Mouse (Mus musculus) megakaryocyte, adult 5-6 weeks (primary cell): ENCODE results near the gene Dock9. TPM values are rescaled to one million over a fixed set of nuclear protein-coding genes. Genes with fewer than 3 reads are reported as not detected.
"Not testable (repeated sequence)": the region's sequence is repeated elsewhere in the genome, so short reads cannot be mapped to it uniquely, and the experiment has no call there.

ENCODE experiments used
- ATAC-seq: 2 replicates; pipeline ENCODE4 v1.8.0; 2016; ENCODE audit warnings: mild to moderate bottlenecking, inconsistent platforms; ENCODE audit not compliant: poor library complexity, severe bottlenecking
- total RNA-seq, 2 experiments: library from RNA; stranded (forward) in 1 of 2; stranded (reverse) in 1 of 2; fragments of 153-499, 151-499 nt in 1 of 2; fragments of 221-1000, 200-1000 nt in 1 of 2; gene quantifications; 2 replicates each; pipeline versions ENCODE4 v1.2.3 to v1.2.4; 2015 to 2017

Gene Dock9
- total RNA-seq, 2 experiments from 2014 or later: 0.22 to 0.31 TPM

GRCm38 (mm10) chr14:121634093-121634735, 163.4 kb downstream of the Dock9 start:
- no peak for ATAC-seq

GRCm38 (mm10) chr14:121631934-121632333, 165.7 kb downstream of the Dock9 start:
- no peak for ATAC-seq

GRCm38 (mm10) chr14:121626741-121627140, 170.9 kb downstream of the Dock9 start:
- ATAC-seq: no peak

- not testable (repeated sequence) for ATAC-seq
These were observed 173.6 kb downstream of the Dock9 start for GRCm38 (mm10) chr14:121623996-121624542.

- ATAC-seq: no peak
These were observed 175.8 kb downstream of the Dock9 start for GRCm38 (mm10) chr14:121621806-121622205.

- no peak for ATAC-seq
These were observed 177.1 kb downstream of the Dock9 start for GRCm38 (mm10) chr14:121620567-121620966.

GRCm38 (mm10) chr14:121620157-121620556, 177.5 kb downstream of the Dock9 start:
- no peak for ATAC-seq

GRCm38 (mm10) chr14:121617645-121618390, 179.8 kb downstream of the Dock9 start:
- ATAC-seq: no peak

- ATAC-seq: no peak
These were observed 182.2 kb downstream of the Dock9 start for GRCm38 (mm10) chr14:121615431-121615830.

- ATAC-seq: no peak
These were observed 183.0 kb downstream of the Dock9 start for GRCm38 (mm10) chr14:121614461-121615170.

- no peak for ATAC-seq
These were observed 184.1 kb downstream of the Dock9 start for GRCm38 (mm10) chr14:121613490-121613889.

GRCm38 (mm10) chr14:121612926-121613325, 184.7 kb downstream of the Dock9 start:
- no peak for ATAC-seq

GRCm38 (mm10) chr14:121611533-121611932, 186.1 kb downstream of the Dock9 start:
- ATAC-seq: no peak

GRCm38 (mm10) chr14:121611098-121611497, 186.5 kb downstream of the Dock9 start:
- ATAC-seq: no peak

- no peak for ATAC-seq
These were observed 189.1 kb downstream of the Dock9 start for GRCm38 (mm10) chr14:121608522-121608921.

GRCm38 (mm10) chr14:121606433-121606832, 191.2 kb downstream of the Dock9 start:
- ATAC-seq: no peak

GRCm38 (mm10) chr14:121605260-121605659, 192.4 kb downstream of the Dock9 start:
- ATAC-seq: no peak

GRCm38 (mm10) chr14:121604565-121604964, 193.1 kb downstream of the Dock9 start:
- no peak for ATAC-seq

GRCm38 (mm10) chr14:121602610-121603009, 195.0 kb downstream of the Dock9 start:
- no peak for ATAC-seq

- ATAC-seq: no peak
These were observed 197.1 kb downstream of the Dock9 start for GRCm38 (mm10) chr14:121600538-121600937.

- no peak for ATAC-seq
These were observed 200.6 kb downstream of the Dock9 start for GRCm38 (mm10) chr14:121597073-121597472.
